Mouse (Mus musculus): ENCODE measurements at regions not wholly inside any gene's neighbourhood (a gene's known extent, or its start where the extent isn't known, plus 50 kb on each side); places are given as distances from the start of the nearest gene placed in this dataset.

DNA sequence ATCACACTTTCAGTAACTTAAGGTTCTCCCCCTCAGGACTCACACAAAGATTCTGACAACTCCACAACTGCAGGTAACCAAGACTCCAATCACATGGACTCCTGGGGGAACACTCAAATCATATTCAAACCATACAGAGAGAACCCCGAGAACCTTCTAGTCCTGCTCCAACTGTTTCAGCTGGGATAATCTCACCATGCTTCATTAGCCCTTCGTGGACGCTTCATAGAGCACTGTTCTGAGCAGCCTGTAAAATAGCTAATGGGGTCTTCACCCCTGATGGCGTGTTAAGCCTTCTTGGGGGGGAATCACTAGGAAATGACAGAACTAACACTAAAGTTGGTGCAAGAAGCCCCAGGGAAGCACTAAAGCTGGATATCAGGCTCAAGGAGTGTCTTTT is 510.7 kb downstream of the Rwdd3 start:
- H3K27me3 ChIP-seq (ENCODE audit: control insufficient read depth, insufficient read depth, low read length): no peaks in the 10 kb centered on the region
- H3K9ac ChIP-seq (ENCODE audit: low read depth, low read length): no peak overlapping the region
- no peak overlapping the region for H3K4me3 ChIP-seq (ENCODE audit: low read length)
- 75% methylated on average over 4 of the region's 4 CpGs for WGBS
- H3K27ac ChIP-seq (ENCODE audit: low read depth, low read length): no peak overlapping the region
- H3K36me3 ChIP-seq (ENCODE audit: control insufficient read depth, insufficient read depth, low read length): no peaks in the 10 kb centered on the region
- no peak overlapping the region for H3K4me2 ChIP-seq (replicated peaks; ENCODE audit: low read depth, low read length)
- no peak for ATAC-seq (ENCODE audit: low FRiP score, low TSS enrichment)
- H3K4me1 ChIP-seq (ENCODE audit: control insufficient read depth, insufficient read depth, low read length): no peaks in the 10 kb centered on the region
- H3K9me3 ChIP-seq (ENCODE audit: control insufficient read depth, low read length): no peaks in the 10 kb centered on the region

DNA sequence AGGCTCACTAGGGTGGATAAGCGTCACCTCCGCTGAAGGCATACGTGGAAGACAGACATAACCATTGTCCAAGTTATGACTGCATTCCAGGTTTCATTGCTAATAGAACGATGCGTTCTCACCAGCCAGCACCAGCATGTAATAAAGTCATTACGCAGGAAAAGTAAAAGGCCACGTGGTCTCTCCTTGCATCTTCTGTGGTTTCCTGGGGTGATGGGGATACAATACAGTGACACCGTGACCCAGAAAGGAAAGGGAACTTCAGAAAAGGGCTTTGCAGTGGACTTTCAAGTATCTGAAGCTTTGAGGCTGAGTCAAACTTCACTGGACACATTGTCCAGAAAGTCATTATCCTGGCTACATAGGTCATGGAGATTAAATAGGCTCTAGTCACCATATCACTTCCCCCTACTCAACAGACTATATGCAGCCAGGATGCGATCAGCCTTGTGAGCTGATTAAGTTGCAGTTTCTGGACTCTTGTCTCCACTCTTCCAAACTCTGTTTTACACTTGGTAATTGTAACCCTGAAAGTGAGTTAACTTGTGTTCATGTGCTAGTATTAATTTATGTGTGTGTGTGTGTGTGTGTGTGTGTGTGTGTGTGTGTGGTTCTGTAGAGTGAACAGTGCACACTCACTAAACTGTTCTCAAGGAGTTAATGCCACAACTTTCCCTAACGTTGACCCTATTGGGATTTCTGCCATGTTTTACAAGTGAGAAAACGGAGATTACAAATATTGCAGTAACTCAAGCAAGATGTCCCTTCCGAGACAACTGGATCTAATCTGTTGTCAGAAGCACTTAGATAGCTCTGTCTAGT is 522.2 kb downstream of the Rwdd3 start:
- no peak overlapping the region for H3K27ac ChIP-seq (ENCODE audit: low read depth, low read length)
- H3K4me2 ChIP-seq (replicated peaks; ENCODE audit: low read depth, low read length): no peak overlapping the region
- H3K4me3 ChIP-seq (ENCODE audit: low read length): no peak overlapping the region
- no peaks in the 10 kb centered on the region for H3K9me3 ChIP-seq (ENCODE audit: control insufficient read depth, low read length)
- H3K36me3 ChIP-seq (ENCODE audit: control insufficient read depth, insufficient read depth, low read length): no peaks in the 10 kb centered on the region
- no peak overlapping the region for H3K9ac ChIP-seq (ENCODE audit: low read depth, low read length)
- no peaks in the 10 kb centered on the region for H3K27me3 ChIP-seq (ENCODE audit: control insufficient read depth, insufficient read depth, low read length)
- no peak for ATAC-seq (ENCODE audit: low FRiP score, low TSS enrichment)
- WGBS: 80% methylated on average over 12 of the region's 12 CpGs
- no peaks in the 10 kb centered on the region for H3K4me1 ChIP-seq (ENCODE audit: control insufficient read depth, insufficient read depth, low read length)

DNA sequence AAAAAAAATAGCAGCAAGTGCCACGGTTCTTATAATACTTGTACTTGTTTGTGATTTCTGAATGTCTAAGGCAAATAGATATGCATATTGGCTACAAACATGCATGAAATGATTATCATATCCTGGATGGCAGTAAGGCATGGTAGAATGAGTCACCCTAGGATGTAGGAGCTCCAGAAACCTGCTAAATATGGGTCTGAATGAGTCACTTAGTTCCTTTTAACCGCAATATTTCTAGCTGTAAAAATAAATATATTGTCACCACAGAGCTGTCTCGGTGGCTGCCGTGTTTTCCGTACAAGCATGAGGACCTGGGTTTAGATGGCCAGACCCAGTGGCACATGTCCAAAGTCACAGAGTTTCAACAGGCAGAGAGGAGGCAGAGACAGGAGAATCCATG is 523.1 kb downstream of the Rwdd3 start:
- Histone ChIP-seq H3K4me3 (ENCODE audit: low read length) (no peak overlapping the region), H3K9me3 (ENCODE audit: control insufficient read depth, low read length) (no peaks in the 10 kb centered on the region), H3K9ac (ENCODE audit: low read depth, low read length) (no peak overlapping the region), H3K4me1 (ENCODE audit: control insufficient read depth, insufficient read depth, low read length) (no peaks in the 10 kb centered on the region), H3K4me2 (replicated peaks; ENCODE audit: low read depth, low read length) (no peak overlapping the region), H3K27me3 (ENCODE audit: control insufficient read depth, insufficient read depth, low read length) (no peaks in the 10 kb centered on the region), H3K36me3 (ENCODE audit: control insufficient read depth, insufficient read depth, low read length) (no peaks in the 10 kb centered on the region), H3K27ac (ENCODE audit: low read depth, low read length) (no peak overlapping the region)
- ATAC-seq (ENCODE audit: low FRiP score, low TSS enrichment): no peak
- WGBS: 90% methylated on average over 5 of the region's 5 CpGs

DNA sequence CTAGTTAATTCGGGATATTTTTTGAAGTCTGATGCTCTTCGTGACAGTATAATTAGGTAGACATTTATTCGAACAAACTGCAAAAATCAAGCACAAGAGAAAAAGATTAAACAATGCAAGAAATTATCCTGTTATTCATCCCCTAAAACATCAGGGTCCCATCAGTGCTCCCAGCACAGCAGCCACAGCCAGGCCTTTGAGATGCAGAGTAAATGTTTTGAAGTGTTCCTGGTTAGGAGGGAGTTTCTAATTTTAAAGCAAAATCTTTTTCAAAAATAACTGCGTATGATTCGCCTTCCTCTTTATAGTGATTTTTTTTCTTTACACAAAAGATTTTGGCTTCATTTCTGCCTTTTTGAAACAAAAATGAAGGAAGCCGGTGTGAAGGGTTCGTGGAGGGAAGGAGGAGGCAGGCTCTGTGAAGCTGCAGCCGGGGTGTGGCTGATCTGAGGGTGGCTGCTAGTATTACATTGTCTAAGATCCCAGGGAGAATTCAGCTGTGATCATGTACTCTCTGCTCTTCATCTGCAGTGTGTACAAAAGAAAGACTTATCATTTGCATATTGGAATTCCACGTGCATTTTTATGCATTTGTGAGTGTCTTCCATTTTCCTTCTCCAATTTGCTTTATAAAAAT is 534.7 kb downstream of the Rwdd3 start:
- Histone ChIP-seq H3K4me3 (ENCODE audit: low read length) (no peak overlapping the region), H3K27me3 (ENCODE audit: control insufficient read depth, insufficient read depth, low read length) (no peaks in the 10 kb centered on the region), H3K36me3 (ENCODE audit: control insufficient read depth, insufficient read depth, low read length) (no peaks in the 10 kb centered on the region), H3K9me3 (ENCODE audit: control insufficient read depth, low read length) (no peaks in the 10 kb centered on the region), H3K4me2 (replicated peaks; ENCODE audit: low read depth, low read length) (no peak overlapping the region), H3K9ac (ENCODE audit: low read depth, low read length) (no peak overlapping the region), H3K4me1 (ENCODE audit: control insufficient read depth, insufficient read depth, low read length) (no peaks in the 10 kb centered on the region), H3K27ac (ENCODE audit: low read depth, low read length) (no peak overlapping the region)
- WGBS: 74% methylated on average over 9 of the region's 9 CpGs
- ATAC-seq (ENCODE audit: low FRiP score, low TSS enrichment): no peak

DNA sequence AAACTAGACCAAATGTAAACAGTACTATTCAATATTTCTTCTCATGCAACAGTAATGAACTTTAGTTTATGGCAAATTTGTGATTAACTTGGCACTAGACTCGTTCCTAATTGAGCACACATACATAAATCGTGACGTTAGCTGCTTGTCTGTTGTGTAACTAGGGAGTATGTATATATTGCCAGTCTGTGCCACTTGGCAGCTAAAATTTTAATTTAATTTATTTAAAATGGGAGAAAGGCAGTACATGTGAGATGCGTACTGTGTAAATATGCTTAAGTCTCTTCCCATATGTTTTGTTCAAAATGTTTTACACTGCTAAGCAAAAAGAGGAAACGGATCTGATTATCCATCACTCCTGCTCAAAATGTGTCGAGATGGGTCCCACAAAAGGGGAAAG is 553.1 kb downstream of the Rwdd3 start:
- H3K27me3 ChIP-seq (ENCODE audit: control insufficient read depth, insufficient read depth, low read length): no peaks in the 10 kb centered on the region
- no peaks in the 10 kb centered on the region for H3K4me1 ChIP-seq (ENCODE audit: control insufficient read depth, insufficient read depth, low read length)
- no peak overlapping the region for H3K9ac ChIP-seq (ENCODE audit: low read depth, low read length)
- no peaks in the 10 kb centered on the region for H3K9me3 ChIP-seq (ENCODE audit: control insufficient read depth, low read length)
- no peak for ATAC-seq (ENCODE audit: low FRiP score, low TSS enrichment)
- WGBS: 72% methylated on average over 6 of the region's 6 CpGs
- H3K36me3 ChIP-seq (ENCODE audit: control insufficient read depth, insufficient read depth, low read length): no peaks in the 10 kb centered on the region
- H3K4me2 ChIP-seq (replicated peaks; ENCODE audit: low read depth, low read length): no peak overlapping the region
- H3K4me3 ChIP-seq (ENCODE audit: low read length): no peak overlapping the region
- no peak overlapping the region for H3K27ac ChIP-seq (ENCODE audit: low read depth, low read length)

DNA sequence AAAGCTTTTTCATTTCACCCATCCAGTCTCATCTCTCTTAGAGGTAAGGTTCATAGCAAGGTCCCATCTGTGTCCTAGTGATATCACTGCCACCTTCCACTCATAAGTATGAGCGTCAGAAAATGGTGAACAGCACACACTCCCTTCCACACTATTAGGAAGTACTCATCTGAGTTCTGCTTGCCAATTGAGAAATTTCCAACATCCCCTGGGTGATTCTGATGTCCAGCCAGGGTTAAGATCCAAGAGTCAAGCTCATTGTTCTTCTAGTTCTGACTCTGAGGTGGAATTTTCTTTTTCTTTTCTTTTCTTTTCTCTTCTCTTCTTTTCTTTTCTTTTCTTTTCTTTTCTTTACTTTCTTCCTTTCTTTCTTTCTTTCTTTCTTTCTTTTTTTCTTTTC is 577.3 kb downstream of the Rwdd3 start:
- H3K9me3 ChIP-seq (ENCODE audit: control insufficient read depth, low read length): no peaks in the 10 kb centered on the region
- H3K27ac ChIP-seq (ENCODE audit: low read depth, low read length): no peak overlapping the region
- H3K4me1 ChIP-seq (ENCODE audit: control insufficient read depth, insufficient read depth, low read length): no peaks in the 10 kb centered on the region
- no peak overlapping the region for H3K9ac ChIP-seq (ENCODE audit: low read depth, low read length)
- no peaks in the 10 kb centered on the region for H3K27me3 ChIP-seq (ENCODE audit: control insufficient read depth, insufficient read depth, low read length)
- no peaks in the 10 kb centered on the region for H3K36me3 ChIP-seq (ENCODE audit: control insufficient read depth, insufficient read depth, low read length)
- no peak overlapping the region for H3K4me2 ChIP-seq (replicated peaks; ENCODE audit: low read depth, low read length)
- H3K4me3 ChIP-seq (ENCODE audit: low read length): no peak overlapping the region
- ATAC-seq (ENCODE audit: low FRiP score, low TSS enrichment): no peak
- WGBS: 87% methylated on average over 1 of the region's 1 CpGs

DNA sequence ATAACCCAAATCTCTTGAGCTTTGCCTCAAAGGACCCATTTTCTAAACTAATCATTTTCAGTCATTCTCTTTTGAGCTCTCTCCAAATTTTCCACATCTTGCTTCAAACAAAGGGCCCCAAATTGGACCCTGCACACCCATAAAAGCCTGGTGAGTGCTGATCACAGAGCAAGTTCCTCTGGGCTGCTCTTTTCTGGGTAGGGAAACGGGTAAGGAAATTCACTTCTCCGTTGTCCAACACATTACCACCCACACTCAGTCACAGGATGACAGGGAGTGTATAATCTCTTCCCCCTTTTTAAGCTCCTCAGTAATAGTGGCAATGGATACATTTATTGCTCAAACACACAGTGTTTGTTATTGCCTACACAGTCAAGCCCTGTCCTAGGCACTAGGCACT is 580.3 kb downstream of the Rwdd3 start:
- Histone ChIP-seq H3K9ac (ENCODE audit: low read depth, low read length) (no peak overlapping the region), H3K4me2 (replicated peaks; ENCODE audit: low read depth, low read length) (no peak overlapping the region), H3K4me3 (ENCODE audit: low read length) (no peak overlapping the region), H3K9me3 (ENCODE audit: control insufficient read depth, low read length) (no peaks in the 10 kb centered on the region), H3K36me3 (ENCODE audit: control insufficient read depth, insufficient read depth, low read length) (no peaks in the 10 kb centered on the region), H3K27me3 (ENCODE audit: control insufficient read depth, insufficient read depth, low read length) (no peaks in the 10 kb centered on the region), H3K27ac (ENCODE audit: low read depth, low read length) (no peak overlapping the region), H3K4me1 (ENCODE audit: control insufficient read depth, insufficient read depth, low read length) (no peaks in the 10 kb centered on the region)
- no peak for ATAC-seq (ENCODE audit: low FRiP score, low TSS enrichment)
- 54% methylated on average over 2 of the region's 2 CpGs for WGBS

DNA sequence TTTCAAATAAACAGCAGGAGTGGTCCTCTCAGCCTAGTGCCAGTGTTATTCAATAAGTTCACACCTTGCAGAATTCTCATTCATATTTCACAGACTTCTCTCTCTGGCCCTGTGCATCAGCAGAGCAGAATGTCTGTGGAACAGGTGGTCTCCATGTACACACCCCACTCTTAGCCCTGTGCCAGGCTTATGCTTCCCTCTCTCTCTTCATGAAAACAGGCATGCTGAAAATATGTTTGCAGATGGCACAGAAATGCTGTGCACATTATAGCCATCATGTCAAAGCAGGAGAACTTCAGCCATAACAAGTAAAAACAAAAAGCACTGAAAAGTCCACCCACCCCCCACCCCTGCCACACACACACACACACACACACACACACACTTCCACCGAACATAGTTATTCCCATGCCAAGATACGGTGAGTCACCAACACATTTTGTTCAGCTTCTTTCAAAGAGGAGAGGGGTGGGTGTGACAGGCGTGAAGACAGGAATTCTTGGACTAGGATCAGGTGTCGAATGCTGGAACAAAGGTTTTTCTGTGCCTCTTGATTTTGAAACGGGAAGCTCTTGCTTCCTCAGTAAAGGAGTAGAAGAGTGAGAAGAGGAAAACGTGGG is 600.6 kb downstream of the Rwdd3 start:
- no peaks in the 10 kb centered on the region for H3K27me3 ChIP-seq (ENCODE audit: control insufficient read depth, insufficient read depth, low read length)
- ATAC-seq (ENCODE audit: low FRiP score, low TSS enrichment): no peak
- no peak overlapping the region for H3K9ac ChIP-seq (ENCODE audit: low read depth, low read length)

More for the DNA sequence above, 600.6 kb downstream of the Rwdd3 start:
- WGBS: 32% methylated on average over 6 of the region's 6 CpGs
- H3K4me1 ChIP-seq (ENCODE audit: control insufficient read depth, insufficient read depth, low read length): no peaks in the 10 kb centered on the region
- no peak overlapping the region for H3K4me2 ChIP-seq (replicated peaks; ENCODE audit: low read depth, low read length)
- no peak overlapping the region for H3K4me3 ChIP-seq (ENCODE audit: low read length)
- H3K9me3 ChIP-seq (ENCODE audit: control insufficient read depth, low read length): no peaks in the 10 kb centered on the region
- H3K36me3 ChIP-seq (ENCODE audit: control insufficient read depth, insufficient read depth, low read length): no peaks in the 10 kb centered on the region
- H3K27ac ChIP-seq (ENCODE audit: low read depth, low read length): no peak overlapping the region

Data from kidney, embryonic 14.5 days (tissue).